Mouse (Mus musculus): ENCODE results near the gene Golph3. TPM values are rescaled to one million over a fixed set of nuclear protein-coding genes. Genes with fewer than 3 reads are reported as not detected.

Golph3 gene
- polyA plus RNA-seq, 2 experiments, result 35.2 to 58.4 TPM

- Histone ChIP-seq H3K27me3 (ENCODE audit: control insufficient read depth, insufficient read depth, low read length) (no peaks in the 10 kb centered on the region), H3K4me3 (ENCODE audit: insufficient read depth in 1 of 2, low read depth in 2 of 2, low read length in 2 of 2) (no peak overlapping the region), H3K36me3 (replicated peaks; ENCODE audit: control insufficient read depth, insufficient read depth, low read depth) (no peaks in the 10 kb centered on the region), H3K9ac (replicated peaks) (no peak overlapping the region), H3K4me2 (ENCODE audit: low read depth) (no peak overlapping the region), H3K9me3 (ENCODE audit: control insufficient read depth, low read length) (no peaks in the 10 kb centered on the region), H3K27ac (no peak overlapping the region), H3K4me1 (replicated peaks; ENCODE audit: control insufficient read depth in 2 of 2, insufficient read depth in 2 of 2, low read length in 1 of 2) (peaks cover 1 to 31% of the 10 kb centered on the region in 2 experiments)
- TF ChIP-seq CTCF (IDR thresholded peaks at IDR 0.05; ENCODE audit: low read depth) (no peak), EP300 (IDR thresholded peaks at IDR 0.05; ENCODE audit: low read depth) (no peak)
- WGBS (ENCODE audit: insufficient replicate concordance), result 49% methylated on average over 1 of the region's 1 CpGs
- no peak for ATAC-seq (ENCODE audit: insufficient read depth)
- DNase-seq (ENCODE audit: low read depth in 3 of 3, low spot score in 3 of 3), result no peak
Measured at GRCm38 (mm10) chr15:12331300-12331699, 10.1 kb downstream of the Golph3 start.

GRCm38 (mm10) chr15:12334381-12334780 is 13.1 kb downstream of the Golph3 start:
- Histone ChIP-seq H3K27me3 (ENCODE audit: control insufficient read depth, insufficient read depth, low read length) (no peaks in the 10 kb centered on the region), H3K4me2 (ENCODE audit: low read depth) (no peak overlapping the region), H3K4me1 (replicated peaks; ENCODE audit: control insufficient read depth in 2 of 2, insufficient read depth in 2 of 2, low read length in 1 of 2) (peaks cover 24 to 41% of the 10 kb centered on the region in 2 experiments), H3K36me3 (replicated peaks; ENCODE audit: control insufficient read depth, insufficient read depth, low read depth) (no peaks in the 10 kb centered on the region), H3K4me3 (ENCODE audit: insufficient read depth in 1 of 2, low read depth in 2 of 2, low read length in 2 of 2) (no peak overlapping the region), H3K9me3 (ENCODE audit: control insufficient read depth, low read length) (no peaks in the 10 kb centered on the region), H3K9ac (replicated peaks) (no peak overlapping the region), H3K27ac (no peak overlapping the region)
- no peak for ATAC-seq (ENCODE audit: insufficient read depth)
- TF ChIP-seq EP300 (IDR thresholded peaks at IDR 0.05; ENCODE audit: low read depth) (no peak), CTCF (IDR thresholded peaks at IDR 0.05; ENCODE audit: low read depth) (no peak)
- no peak for DNase-seq (ENCODE audit: low read depth in 3 of 3, low spot score in 3 of 3)
- WGBS (ENCODE audit: insufficient replicate concordance), result 67% methylated on average over 4 of the region's 4 CpGs

- Histone ChIP-seq H3K36me3 (replicated peaks; ENCODE audit: control insufficient read depth, insufficient read depth, low read depth) (no peaks in the 10 kb centered on the region), H3K9ac (replicated peaks) (no peak overlapping the region), H3K4me2 (ENCODE audit: low read depth) (peak overlapping the region; percentile 12; the same call in 1 of the 2 replicates), H3K27ac (peak overlapping the region; percentile 23), H3K9me3 (ENCODE audit: control insufficient read depth, low read length) (no peaks in the 10 kb centered on the region), H3K4me1 (replicated peaks; ENCODE audit: control insufficient read depth in 2 of 2, insufficient read depth in 2 of 2, low read length in 1 of 2) (peaks cover 51 to 52% of the 10 kb centered on the region in 2 experiments), H3K27me3 (ENCODE audit: control insufficient read depth, insufficient read depth, low read length) (no peaks in the 10 kb centered on the region), H3K4me3 (ENCODE audit: insufficient read depth in 1 of 2, low read depth in 2 of 2, low read length in 2 of 2) (no peak overlapping the region)
- DNase-seq (ENCODE audit: low read depth in 3 of 3, low spot score in 3 of 3) (peak; percentile 39 to 52 (median 51)), ATAC-seq (ENCODE audit: insufficient read depth) (peak; percentile 59)
- no peak for TF ChIP-seq CTCF (IDR thresholded peaks at IDR 0.05; ENCODE audit: low read depth)
- TF ChIP-seq EP300 (IDR thresholded peaks at IDR 0.05; ENCODE audit: low read depth), result peak; percentile 66
- WGBS (ENCODE audit: insufficient replicate concordance), result 34% methylated on average over 4 of the region's 4 CpGs
Measured at GRCm38 (mm10) chr15:12337030-12337778, 16.0 kb downstream of the Golph3 start.

- Histone ChIP-seq H3K4me1 (replicated peaks; ENCODE audit: control insufficient read depth in 2 of 2, insufficient read depth in 2 of 2, low read length in 1 of 2) (peaks cover 51 to 53% of the 10 kb centered on the region in 2 experiments), H3K9ac (replicated peaks) (no peak overlapping the region), H3K27me3 (ENCODE audit: control insufficient read depth, insufficient read depth, low read length) (no peaks in the 10 kb centered on the region), H3K4me2 (ENCODE audit: low read depth) (no peak overlapping the region), H3K27ac (peak overlapping the region; percentile 45), H3K36me3 (replicated peaks; ENCODE audit: control insufficient read depth, insufficient read depth, low read depth) (no peaks in the 10 kb centered on the region), H3K9me3 (ENCODE audit: control insufficient read depth, low read length) (no peaks in the 10 kb centered on the region), H3K4me3 (ENCODE audit: insufficient read depth in 1 of 2, low read depth in 2 of 2, low read length in 2 of 2) (no peak overlapping the region)
- ATAC-seq (ENCODE audit: insufficient read depth) (no peak), DNase-seq (ENCODE audit: low read depth in 3 of 3, low spot score in 3 of 3) (no peak)
- 30% methylated on average over 3 of the region's 3 CpGs for WGBS (ENCODE audit: insufficient replicate concordance)
- TF ChIP-seq EP300 (IDR thresholded peaks at IDR 0.05; ENCODE audit: low read depth) (no peak), CTCF (IDR thresholded peaks at IDR 0.05; ENCODE audit: low read depth) (no peak)
Measured at GRCm38 (mm10) chr15:12337779-12338137, 16.5 kb downstream of the Golph3 start.

- Histone ChIP-seq H3K4me1 (replicated peaks; ENCODE audit: control insufficient read depth in 2 of 2, insufficient read depth in 2 of 2, low read length in 1 of 2) (peaks cover 35 to 51% of the 10 kb centered on the region in 2 experiments), H3K36me3 (replicated peaks; ENCODE audit: control insufficient read depth, insufficient read depth, low read depth) (peaks cover 7% of the 10 kb centered on the region), H3K27me3 (ENCODE audit: control insufficient read depth, insufficient read depth, low read length) (no peaks in the 10 kb centered on the region), H3K9ac (replicated peaks) (peak overlapping the region; percentile 43), H3K4me2 (ENCODE audit: low read depth) (peak overlapping the region; percentile 73), H3K9me3 (ENCODE audit: control insufficient read depth, low read length) (no peaks in the 10 kb centered on the region), H3K27ac (peak overlapping the region; percentile 92), H3K4me3 (ENCODE audit: insufficient read depth in 1 of 2, low read depth in 2 of 2, low read length in 2 of 2) (peak overlapping the region in 1 of 2 experiments; percentile 34; a peak in 2 of 4 replicates)
- 20% methylated on average over 5 of the region's 5 CpGs for WGBS (ENCODE audit: insufficient replicate concordance)
- DNase-seq (ENCODE audit: low read depth in 3 of 3, low spot score in 3 of 3), result peak; percentile 37 to 52 (median 50)
- TF ChIP-seq EP300 (IDR thresholded peaks at IDR 0.05; ENCODE audit: low read depth), result peak; percentile 82
- TF ChIP-seq CTCF (IDR thresholded peaks at IDR 0.05; ENCODE audit: low read depth), result no peak
- ATAC-seq (ENCODE audit: insufficient read depth), result peak; percentile 74
Measured at GRCm38 (mm10) chr15:12340536-12341400, 19.5 kb downstream of the Golph3 start.

Measured in liver, embryonic 14.5 days (tissue).